Mouse (Mus musculus): ENCODE data around the gene Gm8909.

DNA sequence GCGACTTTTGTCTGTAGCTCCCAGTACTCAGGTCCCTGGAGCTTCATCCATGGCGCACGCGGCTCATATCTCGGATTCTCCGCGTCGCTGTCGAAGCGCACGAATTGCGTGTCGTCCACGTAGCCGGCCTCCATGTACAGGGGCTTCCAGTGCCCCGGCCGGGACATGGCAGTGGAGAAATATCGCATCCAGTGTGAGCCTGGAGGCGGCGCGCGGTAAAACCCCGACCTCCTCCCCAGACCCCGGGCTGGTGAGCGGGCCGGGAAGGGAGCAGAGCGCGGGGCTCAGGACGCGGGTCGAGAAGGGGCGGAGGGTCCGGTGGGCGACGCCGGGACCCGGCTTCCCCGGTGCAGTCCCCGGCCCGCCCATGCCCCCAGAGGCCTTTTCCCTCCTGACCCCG is 37.5 kb upstream of the Gm8909 start:
- no peak for TF ChIP-seq CTCF (IDR thresholded peaks at IDR 0.05; ENCODE audit: extremely low read depth, insufficient read depth, insufficient read length, insufficient replicate concordance)
- TF ChIP-seq POLR2A (IDR thresholded peaks at IDR 0.05; ENCODE audit: low read depth, low read length): no peak
